Mouse (Mus musculus) heart, adult 2 months (tissue): ENCODE measurements around the gene Sf1.

ENCODE experiments used
- CTCF ChIP-seq: fragments of 200-600 bp; IDR thresholded peaks from 2 replicates; pipeline ENCODE4 v1.8.1; 2022; ENCODE audit warnings: antibody characterized with exemption, mild to moderate bottlenecking, moderate library complexity
- EP300 ChIP-seq: fragments of 200-500 bp; IDR thresholded peaks from 2 replicates; pipeline ENCODE4 v1.6.1; 2011; ENCODE audit warnings: low read depth, low read length, control low read depth; ENCODE audit not compliant: insufficient read depth
- POLR2A ChIP-seq: fragments of 200-500 bp; IDR thresholded peaks from 2 replicates; pipeline ENCODE4 v1.6.1; 2011; ENCODE audit warnings: mild to moderate bottlenecking, low read depth, low read length, control low read depth; ENCODE audit not compliant: insufficient read depth

GRCm38 (mm10) chr19:6351431-6352106 is 11.9 kb upstream of the Sf1 start:
- no peak for TF ChIP-seq POLR2A
- no peak for TF ChIP-seq CTCF
- no peak for TF ChIP-seq EP300
